Comparison of ENCODE assay signal across 8 mouse cellular contexts in the genomic region with DNA sequence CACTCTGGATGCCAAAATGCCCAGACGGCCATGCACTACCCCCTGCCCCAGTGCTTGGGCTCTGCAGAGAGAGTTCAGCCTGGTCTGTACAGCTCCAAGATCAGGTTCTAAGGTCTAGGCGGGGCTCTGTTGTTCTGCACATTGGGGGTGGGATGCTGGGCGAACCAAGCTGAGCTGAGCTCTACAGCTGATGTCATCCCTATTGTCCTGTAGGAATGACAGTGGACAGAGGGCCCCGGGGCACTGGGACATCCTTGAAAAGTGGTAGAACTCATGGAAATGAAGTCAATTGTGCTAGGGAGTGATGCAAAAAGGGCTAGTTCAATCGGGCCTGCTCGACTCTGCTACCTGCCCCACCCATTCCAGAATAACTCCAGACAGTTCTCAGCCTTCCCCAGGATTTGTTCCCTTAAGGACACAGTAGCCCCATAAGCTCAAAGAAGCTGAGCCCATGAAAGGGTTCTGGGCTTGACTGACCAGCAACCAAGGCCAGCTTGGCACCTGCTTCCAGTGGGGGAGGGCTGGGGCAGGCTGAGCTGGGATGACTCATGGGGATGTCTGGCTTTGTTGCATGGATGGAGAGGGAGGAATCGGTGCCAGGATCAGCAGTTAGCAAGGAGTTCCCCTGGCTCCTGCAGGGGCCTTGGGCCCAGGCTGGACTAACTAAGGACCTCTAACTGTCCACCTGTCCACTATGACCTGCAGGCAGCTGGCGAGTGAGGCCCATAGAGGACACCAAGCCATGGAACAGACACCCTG. TPM values are rescaled to one million over a fixed set of nuclear protein-coding genes. Genes with fewer than 3 reads are reported as not detected.
DNase-seq lines count a peak whose midpoint lies in the region; ATAC-seq and TF ChIP-seq lines count a peak whose summit lies in the region.

No protein-coding gene starts in this region.

- DNase-seq in G1E (ENCODE audit: low spot score): no peak
- DNase-seq in cerebellum, adult 8-10 months: peak; percentile 60
- DNase-seq in liver, embryonic 13.5 days: no peak
- DNase-seq in urinary bladder, postnatal 14 days (ENCODE audit: low spot score): peak; percentile 86

- H3K4me2 ChIP-seq in intestine, embryonic 15.5 days (replicated peaks): no peak overlapping the region
- H3K4me2 ChIP-seq in intestine, embryonic 16.5 days (ENCODE audit: low read depth, low read length): no peak overlapping the region
- H3K4me2 ChIP-seq in heart, embryonic 14.5 days (ENCODE audit: low read length): no peak overlapping the region
- no peak overlapping the region for H3K4me2 ChIP-seq in liver, embryonic 13.5 days

- H3K36me3 ChIP-seq in intestine, embryonic 15.5 days: no peaks in the 10 kb centered on the region
- H3K36me3 ChIP-seq in intestine, embryonic 16.5 days (ENCODE audit: control insufficient read depth, insufficient read depth, low read length): no peaks in the 10 kb centered on the region
- peaks cover 99% of the 10 kb centered on the region for H3K36me3 ChIP-seq in G1E (replicated peaks)
- H3K36me3 ChIP-seq in heart, embryonic 14.5 days (ENCODE audit: control insufficient read depth, insufficient read depth, low read length): no peaks in the 10 kb centered on the region
- peaks cover 23% of the 10 kb centered on the region for H3K36me3 ChIP-seq in liver, embryonic 13.5 days

- no peak overlapping the region for H3K4me3 ChIP-seq in intestine, embryonic 15.5 days (replicated peaks)
- no peak overlapping the region for H3K4me3 ChIP-seq in intestine, embryonic 16.5 days (ENCODE audit: low read length)
- H3K4me3 ChIP-seq in G1E (ENCODE audit: low read depth, low read length): no peak overlapping the region
- H3K4me3 ChIP-seq in heart, embryonic 14.5 days (ENCODE audit: control insufficient read depth in 1 of 2, insufficient read depth in 1 of 2, low read depth in 1 of 2, low read length in 2 of 2): no peak overlapping the region
- H3K4me3 ChIP-seq in liver, embryonic 13.5 days (replicated peaks): no peak overlapping the region

- no peak for ATAC-seq in intestine, embryonic 15.5 days
- ATAC-seq in intestine, embryonic 16.5 days: no peak
- ATAC-seq in G1E (ENCODE audit: extremely low read depth, insufficient number of reproducible peaks, low FRiP score, poor library complexity, severe bottlenecking): 0 out of 2 replicates have a peak, but pooled peaks have one; percentile 12
- ATAC-seq in heart, embryonic 14.5 days (ENCODE audit: insufficient number of reproducible peaks, insufficient read depth, low FRiP score, low read depth): 0 out of 2 replicates have a peak, but pooled peaks have one; percentile 19
- ATAC-seq in liver, embryonic 13.5 days (ENCODE audit: low read depth): 0 out of 2 replicates have a peak, but pooled peaks have one; percentile 6
- no peak for ATAC-seq in monocyte, adult 5-6 weeks (replicated peaks; ENCODE audit: insufficient number of reproducible peaks, low FRiP score, low TSS enrichment, poor library complexity, severe bottlenecking)

- TF ChIP-seq CTCF in G1E (IDR thresholded peaks at IDR 0.05; ENCODE audit: low read depth, low read length): no peak

- H3K9ac ChIP-seq in intestine, embryonic 15.5 days: no peak overlapping the region
- no peak overlapping the region for H3K9ac ChIP-seq in intestine, embryonic 16.5 days (ENCODE audit: low read depth, low read length)
- H3K9ac ChIP-seq in heart, embryonic 14.5 days (ENCODE audit: low read length): no peak overlapping the region; the same call in 1 of the 2 replicates
- H3K9ac ChIP-seq in liver, embryonic 13.5 days: no peak overlapping the region

- H3K27me3 ChIP-seq in intestine, embryonic 15.5 days (replicated peaks): no peaks in the 10 kb centered on the region
- no peaks in the 10 kb centered on the region for H3K27me3 ChIP-seq in intestine, embryonic 16.5 days (replicated peaks; ENCODE audit: control insufficient read depth, insufficient read depth, low read length)
- no peaks in the 10 kb centered on the region for H3K27me3 ChIP-seq in G1E (ENCODE audit: insufficient read depth, low read length)
- H3K27me3 ChIP-seq in heart, embryonic 14.5 days (ENCODE audit: control insufficient read depth, insufficient read depth, low read length): no peaks in the 10 kb centered on the region
- H3K27me3 ChIP-seq in liver, embryonic 13.5 days: no peaks in the 10 kb centered on the region

- peak overlapping the region; percentile 37 for H3K27ac ChIP-seq in intestine, embryonic 15.5 days
- no peak overlapping the region for H3K27ac ChIP-seq in intestine, embryonic 16.5 days (ENCODE audit: low read length)
- H3K27ac ChIP-seq in heart, embryonic 14.5 days (replicated peaks in 1 of 2; ENCODE audit: control insufficient read depth in 1 of 2, insufficient read depth in 1 of 2, low read depth in 2 of 2, low read length in 2 of 2): peak overlapping the region; percentile 42 to 50
- peak overlapping the region; percentile 29; the same call in 1 of the 2 replicates for H3K27ac ChIP-seq in liver, embryonic 13.5 days

- no peaks in the 10 kb centered on the region for H3K9me3 ChIP-seq in intestine, embryonic 15.5 days
- no peaks in the 10 kb centered on the region for H3K9me3 ChIP-seq in intestine, embryonic 16.5 days (ENCODE audit: control insufficient read depth, low read length)
- H3K9me3 ChIP-seq in G1E (replicated peaks): no peaks in the 10 kb centered on the region
- H3K9me3 ChIP-seq in heart, embryonic 14.5 days (ENCODE audit: control insufficient read depth, low read length): no peaks in the 10 kb centered on the region
- no peaks in the 10 kb centered on the region for H3K9me3 ChIP-seq in liver, embryonic 13.5 days (replicated peaks)

- WGBS in intestine, embryonic 15.5 days: 70% methylated on average over 8 of the region's 8 CpGs
- WGBS in intestine, embryonic 16.5 days: 72% methylated on average over 8 of the region's 8 CpGs
- 63% methylated on average over 8 of the region's 8 CpGs for WGBS in heart, embryonic 14.5 days
- WGBS in liver, embryonic 13.5 days (ENCODE audit: insufficient replicate concordance): 52% methylated on average over 8 of the region's 8 CpGs

- H3K4me1 ChIP-seq in intestine, embryonic 15.5 days (replicated peaks): peaks cover 73% of the 10 kb centered on the region
- peaks cover 61% of the 10 kb centered on the region for H3K4me1 ChIP-seq in intestine, embryonic 16.5 days (ENCODE audit: control insufficient read depth, insufficient read depth, low read length)
- H3K4me1 ChIP-seq in G1E (ENCODE audit: insufficient read depth, low read depth, low read length): peaks cover 86% of the 10 kb centered on the region
- H3K4me1 ChIP-seq in heart, embryonic 14.5 days (ENCODE audit: control insufficient read depth in 2 of 2, insufficient read depth in 2 of 2, low read length in 2 of 2): peaks cover 63 to 82% of the 10 kb centered on the region in 2 experiments
- H3K4me1 ChIP-seq in liver, embryonic 13.5 days (replicated peaks): peaks cover 73% of the 10 kb centered on the region

RNA-seq across cellular contexts. Expression of a gene that starts 8.8 kb away (rescaled TPM):
- 2.2 and 2.8 TPM in 2 replicates for polyA plus RNA-seq in intestine, embryonic 15.5 days (2015; fragmentation: Nextera tagmentation; extraction: Ambion mirVana)
- polyA plus RNA-seq in intestine, embryonic 16.5 days (2015; fragmentation: Nextera tagmentation; extraction: Ambion mirVana): 2.4 and 3.1 TPM in 2 replicates
- total RNA-seq in G1E (2014; fragmentation: Nextera tagmentation) (104 and 119 TPM in 2 replicates), G1E (2017) (247 and 297 TPM in 2 replicates)
- polyA plus RNA-seq in G1E (2012): 57.5 and 59.3 TPM in 2 replicates
- 2.3 and 2.7 TPM in 2 replicates for polyA plus RNA-seq in heart, embryonic 14.5 days (2014; fragmentation: Nextera tagmentation; extraction: Ambion mirVana)
- 89.4 and 99.6 TPM in 2 replicates for polyA plus RNA-seq in liver, embryonic 13.5 days (2015; fragmentation: Nextera tagmentation; extraction: Ambion mirVana)
- 47.6 to 98.9 TPM (median 75.2 TPM) in 3 replicates for total RNA-seq in monocyte, adult 5-6 weeks (2017)

RNA-seq across cellular contexts. Expression of a gene that starts 38.9 kb away (rescaled TPM):
- polyA plus RNA-seq in intestine, embryonic 15.5 days (2015; fragmentation: Nextera tagmentation; extraction: Ambion mirVana): 411 and 413 TPM in 2 replicates
- 391 and 421 TPM in 2 replicates for polyA plus RNA-seq in intestine, embryonic 16.5 days (2015; fragmentation: Nextera tagmentation; extraction: Ambion mirVana)
- total RNA-seq in G1E (2014; fragmentation: Nextera tagmentation) (166 and 192 TPM in 2 replicates), G1E (2017) (185 and 191 TPM in 2 replicates)
- polyA plus RNA-seq in G1E (2012): 152 and 187 TPM in 2 replicates
- polyA plus RNA-seq in heart, embryonic 14.5 days (2014; fragmentation: Nextera tagmentation; extraction: Ambion mirVana): 885 and 947 TPM in 2 replicates
- polyA plus RNA-seq in liver, embryonic 13.5 days (2015; fragmentation: Nextera tagmentation; extraction: Ambion mirVana): 130 and 131 TPM in 2 replicates
- total RNA-seq in monocyte, adult 5-6 weeks (2017): 75.1 to 86.6 TPM (median 75.4 TPM) in 3 replicates

RNA-seq across cellular contexts. Expression of a gene that starts 44.5 kb away (rescaled TPM):
- 12.2 and 12.6 TPM in 2 replicates for polyA plus RNA-seq in intestine, embryonic 15.5 days (2015; fragmentation: Nextera tagmentation; extraction: Ambion mirVana)
- 11.4 and 12.7 TPM in 2 replicates for polyA plus RNA-seq in intestine, embryonic 16.5 days (2015; fragmentation: Nextera tagmentation; extraction: Ambion mirVana)
- total RNA-seq in G1E (2014; fragmentation: Nextera tagmentation) (not detected in 2 replicates), G1E (2017) (0.12 TPM in 1 of 2 replicates, not detected in the other)
- not detected in 2 replicates for polyA plus RNA-seq in G1E (2012)
- 0.18 TPM in 1 of 2 replicates, not detected in the other for polyA plus RNA-seq in heart, embryonic 14.5 days (2014; fragmentation: Nextera tagmentation; extraction: Ambion mirVana)
- polyA plus RNA-seq in liver, embryonic 13.5 days (2015; fragmentation: Nextera tagmentation; extraction: Ambion mirVana): 0.83 and 0.85 TPM in 2 replicates
- 1.6 TPM in 1 of 3 replicates, not detected in the others for total RNA-seq in monocyte, adult 5-6 weeks (2017)

RNA-seq across cellular contexts. Expression of a gene that starts 55.5 kb away (rescaled TPM):
- 76.0 and 76.2 TPM in 2 replicates for polyA plus RNA-seq in intestine, embryonic 15.5 days (2015; fragmentation: Nextera tagmentation; extraction: Ambion mirVana)
- polyA plus RNA-seq in intestine, embryonic 16.5 days (2015; fragmentation: Nextera tagmentation; extraction: Ambion mirVana): 67.9 and 74.7 TPM in 2 replicates
- 13.4 and 18.8 TPM in 2 replicates for total RNA-seq in G1E (2014; fragmentation: Nextera tagmentation)
- 25.0 and 36.3 TPM in 2 replicates for total RNA-seq in G1E (2017)
- 207 and 271 TPM in 2 replicates for polyA plus RNA-seq in G1E (2012)
- polyA plus RNA-seq in heart, embryonic 14.5 days (2014; fragmentation: Nextera tagmentation; extraction: Ambion mirVana): 31.3 and 41.1 TPM in 2 replicates
- polyA plus RNA-seq in liver, embryonic 13.5 days (2015; fragmentation: Nextera tagmentation; extraction: Ambion mirVana): 44.2 and 45.3 TPM in 2 replicates
- total RNA-seq in monocyte, adult 5-6 weeks (2017): 5.2 to 10.4 TPM (median 8.2 TPM) in 3 replicates

Comparison
In these comparisons a context has a peak if more than half of its experiments do, and no peak if none do; other contexts are left out.
1. ATAC-seq: peak in G1E (single experiment), heart, embryonic 14.5 days (single experiment) and liver, embryonic 13.5 days (single experiment); none in intestine, embryonic 15.5 days (single experiment), intestine, embryonic 16.5 days (single experiment) and monocyte, adult 5-6 weeks (single experiment).
2. DNase-seq: peak in cerebellum, adult 8-10 months (single experiment) and urinary bladder, postnatal 14 days (single experiment); none in G1E (single experiment) and liver, embryonic 13.5 days (single experiment).
3. RNA of a gene that starts 8.8 kb away (polyA plus RNA-seq): 89.4 to 99.6 TPM in liver, embryonic 13.5 days and 57.5 to 59.3 TPM in G1E; 2.4 to 3.1 TPM in intestine, embryonic 16.5 days, 2.3 to 2.7 TPM in heart, embryonic 14.5 days and 2.2 to 2.8 TPM in intestine, embryonic 15.5 days; every median in the first group is over 10 times any median in the second.